Mouse (Mus musculus) adipocyte (in vitro differentiated cells): ENCODE data around the gene Gcfc2.

ENCODE experiments used
- DNase-seq: peaks from one replicate; pipeline ENCODE4 v3.0.0-alpha.2; 2016; ENCODE audit warnings: low spot score

The Gcfc2 gene

DNA sequence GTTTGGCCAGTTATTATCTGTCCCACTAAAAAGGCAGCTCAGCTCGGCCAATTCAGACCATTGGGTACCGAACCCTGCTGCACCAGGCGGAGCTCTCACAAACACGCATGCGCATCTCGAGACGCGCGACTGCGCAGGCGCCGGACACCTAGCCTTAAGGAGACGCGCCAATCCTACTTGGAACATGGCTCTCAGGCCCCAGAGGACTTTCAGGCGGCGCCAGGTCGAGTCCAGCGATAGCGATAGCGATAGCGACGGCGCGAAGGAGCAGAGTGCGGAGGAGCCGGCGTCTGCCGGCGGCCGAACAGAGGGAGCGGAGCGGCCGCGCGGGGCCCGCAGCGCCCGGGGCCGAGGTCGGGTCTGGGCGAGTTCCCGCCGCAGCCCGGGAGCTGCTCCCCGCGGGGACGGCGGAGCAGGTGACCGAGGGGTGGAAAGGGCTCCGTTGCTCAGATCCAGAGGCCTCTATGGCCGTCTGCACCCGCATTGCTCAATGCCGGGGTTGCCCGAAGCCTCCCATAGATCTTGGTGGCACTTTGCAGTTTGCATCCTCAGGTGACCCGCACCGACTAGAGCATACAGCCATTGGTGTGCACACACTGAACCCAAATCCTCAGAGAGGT is at the start of gene Gcfc2:
Gene Gcfc2 (plus strand): TSS at position 147 of the 620 bp plus-strand sequence.
- DNase-seq, result peak; percentile 97

DNA sequence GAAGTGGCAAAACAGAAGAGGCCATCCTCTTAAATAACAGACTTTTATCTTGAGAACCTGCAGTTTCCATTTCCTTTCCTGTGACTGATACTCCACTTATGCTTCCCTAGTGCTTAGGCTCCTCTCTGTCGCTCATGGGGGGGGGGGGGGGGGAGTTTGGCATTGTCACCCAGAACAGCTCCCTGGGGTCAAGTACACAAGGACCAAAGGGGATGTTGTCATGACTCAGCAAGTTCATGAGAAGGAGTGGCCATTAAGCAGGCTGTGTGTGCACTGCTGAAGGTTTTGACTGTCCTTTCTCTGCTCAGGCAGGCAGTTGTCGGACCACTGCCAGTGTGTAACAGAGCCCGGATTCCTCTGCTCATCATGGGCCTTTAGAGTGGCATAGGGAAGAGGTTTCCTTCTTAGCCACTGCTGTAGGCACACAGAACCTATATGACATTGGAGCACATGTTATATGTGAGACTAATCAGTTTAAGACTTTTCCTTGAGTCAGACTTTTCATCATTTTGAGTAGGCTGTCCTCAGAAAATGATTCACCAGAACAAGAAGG is 27.7 kb upstream of the Gcfc2 start:
- DNase-seq, result no peak

DNA sequence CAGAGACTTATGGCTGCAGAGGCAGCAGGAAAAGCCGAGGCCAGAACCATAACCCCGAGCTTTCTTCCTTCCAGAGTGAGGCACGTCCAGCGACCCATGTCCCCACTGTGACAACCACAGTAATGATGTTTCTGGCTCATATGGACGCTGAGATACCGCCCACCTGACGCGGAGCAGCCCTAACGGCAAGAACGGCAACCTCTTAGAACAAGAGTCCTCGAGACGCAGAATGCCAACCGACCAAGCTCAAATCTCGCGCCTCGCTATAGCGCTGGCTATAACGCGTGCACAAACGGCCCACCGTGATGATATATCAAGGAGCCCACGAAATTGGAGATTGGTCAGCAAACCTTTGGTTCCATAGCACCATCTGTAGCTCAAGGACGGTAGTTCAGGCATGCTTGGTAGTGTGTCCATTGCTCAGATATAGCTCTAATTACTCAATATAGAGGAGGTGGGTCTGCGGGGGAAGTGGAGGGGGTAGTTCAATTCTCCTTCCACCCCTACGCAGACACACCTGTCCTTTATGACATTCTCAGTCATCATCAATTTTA is 13.1 kb upstream of the Gcfc2 start:
- no peak for DNase-seq

DNA sequence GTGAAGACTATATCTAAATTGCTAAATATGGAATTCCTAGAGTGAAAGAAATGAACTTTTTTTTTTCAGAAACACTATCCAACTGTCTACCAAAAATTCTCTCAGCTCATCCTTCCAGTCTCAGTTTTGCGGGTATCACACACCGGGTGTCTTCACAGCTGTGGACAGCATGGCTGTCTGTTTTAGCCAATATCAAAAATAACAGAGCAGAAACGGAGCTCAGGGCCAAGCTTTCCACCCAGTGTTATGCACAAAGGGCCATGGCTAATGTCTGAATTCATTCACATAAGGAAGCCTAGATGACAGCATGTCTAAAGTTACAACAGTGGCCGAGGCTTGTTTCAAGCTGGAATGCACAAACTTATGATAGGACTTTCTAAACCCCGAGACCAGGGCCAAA is 12.2 kb upstream of the Gcfc2 start:
- DNase-seq, result no peak

DNA sequence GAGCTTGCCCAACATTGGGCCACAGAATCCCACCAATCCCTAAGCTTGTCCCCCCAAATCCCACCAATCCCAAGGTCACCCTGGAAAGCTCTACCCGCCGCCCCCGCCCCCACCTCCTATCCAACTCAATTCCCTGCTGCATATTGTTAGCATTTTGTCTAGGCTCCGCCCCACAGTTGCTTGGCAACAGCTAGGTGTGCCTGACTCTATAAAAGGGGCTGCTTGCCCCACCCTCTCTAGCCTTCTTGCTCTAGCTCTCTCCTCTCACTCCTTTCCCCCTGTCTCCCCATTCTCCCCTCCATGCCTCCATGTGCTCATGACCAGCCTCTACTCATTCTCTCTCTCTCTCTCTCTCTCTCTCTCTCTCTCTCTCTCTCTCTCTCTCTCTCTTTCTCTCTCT is 11.8 kb upstream of the Gcfc2 start:
- DNase-seq, result no peak

DNA sequence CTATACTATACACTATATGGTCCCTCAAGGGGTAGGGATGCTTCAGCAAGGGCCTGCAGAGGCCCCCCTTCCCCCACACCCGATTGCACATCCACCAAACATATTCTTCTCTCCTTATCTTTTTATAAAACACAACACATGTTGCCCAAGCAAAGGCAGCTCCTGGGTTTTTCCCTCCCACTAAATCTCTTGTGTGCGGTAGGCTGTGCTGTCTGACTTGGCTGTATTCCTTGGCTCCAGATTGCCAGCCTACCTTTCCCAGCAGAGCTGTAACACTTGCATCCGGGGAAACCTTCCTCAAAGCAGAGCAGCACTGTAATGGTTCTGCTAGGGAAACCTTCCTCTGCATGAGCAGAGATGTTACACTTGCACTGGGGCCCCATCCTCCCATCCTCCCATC is 11.3 kb upstream of the Gcfc2 start:
- no peak for DNase-seq

GRCm38 (mm10) chr6:81924304-81924703 is 835 bp downstream of the Gcfc2 start:
- peak; percentile 17 for DNase-seq

DNA sequence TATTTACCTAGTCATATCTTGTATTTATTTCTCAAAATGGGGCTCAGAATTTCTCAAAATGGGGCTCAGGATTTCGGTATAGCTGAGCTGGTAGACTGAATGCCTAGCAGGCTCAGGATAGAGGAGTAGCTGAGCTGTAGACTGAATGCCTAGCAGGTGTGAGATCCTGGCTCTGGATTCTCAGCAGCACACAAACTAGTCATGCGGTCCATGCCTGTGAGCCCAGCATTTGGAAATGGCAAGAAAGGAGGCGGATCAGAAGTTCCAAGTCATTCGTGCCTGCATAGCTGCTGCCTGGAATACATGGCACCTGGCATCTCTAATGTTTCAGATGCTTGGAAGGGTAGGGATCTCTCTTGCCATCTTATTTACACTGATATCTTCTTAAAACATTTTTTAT is 5.9 kb downstream of the Gcfc2 start:
- no peak for DNase-seq

GRCm38 (mm10) chr6:81933281-81933680 is 9.8 kb downstream of the Gcfc2 start:
- no peak for DNase-seq

- no peak for DNase-seq
Observed at GRCm38 (mm10) chr6:81941718-81942117, 18.2 kb downstream of the Gcfc2 start.

GRCm38 (mm10) chr6:81943281-81943680 is 19.8 kb downstream of the Gcfc2 start:
- DNase-seq, result no peak

DNA sequence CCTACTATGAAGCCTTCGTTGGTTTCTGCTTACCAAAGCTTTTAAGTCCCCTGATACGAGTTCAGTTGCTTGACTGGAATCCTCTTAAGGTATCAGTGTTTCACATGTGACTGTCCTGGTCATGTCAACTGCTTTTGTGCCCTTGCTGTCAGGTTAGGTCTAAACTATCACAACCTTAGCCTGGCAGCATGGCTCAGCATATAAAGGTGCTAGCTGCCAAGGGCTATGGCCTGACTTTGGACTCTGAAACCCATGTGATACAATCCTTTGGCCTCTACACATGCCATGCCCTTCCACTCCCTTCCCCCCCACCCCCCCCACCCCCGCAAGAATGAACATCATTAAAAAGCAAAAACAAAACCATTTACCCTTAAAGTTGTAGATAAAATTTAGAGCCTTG is 21.0 kb downstream of the Gcfc2 start:
- no peak for DNase-seq

GRCm38 (mm10) chr6:81946906-81947305 is 23.4 kb downstream of the Gcfc2 start:
- DNase-seq, result no peak

- DNase-seq, result no peak
Observed at GRCm38 (mm10) chr6:81955133-81955532, 31.7 kb downstream of the Gcfc2 start.

DNA sequence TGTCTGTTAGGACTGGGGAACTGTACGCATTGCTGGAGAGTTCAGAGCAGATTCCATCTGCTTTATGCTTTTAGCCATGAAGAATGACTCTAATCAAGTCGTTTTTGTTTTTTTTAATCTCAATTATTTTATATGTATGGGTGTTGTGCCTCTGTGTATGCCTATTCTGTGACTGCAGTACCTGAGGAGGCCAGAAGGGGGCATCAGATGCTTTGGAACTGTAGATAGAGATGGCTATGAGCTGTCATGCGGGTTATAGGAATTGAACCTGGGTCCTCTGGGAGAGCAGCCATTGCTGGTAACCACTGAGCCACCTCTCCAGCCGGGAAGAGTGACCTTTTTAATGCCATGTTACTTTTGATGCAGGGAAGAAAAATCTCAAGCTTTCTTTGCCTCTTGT is 32.9 kb downstream of the Gcfc2 start:
- DNase-seq, result peak; percentile 19

DNA sequence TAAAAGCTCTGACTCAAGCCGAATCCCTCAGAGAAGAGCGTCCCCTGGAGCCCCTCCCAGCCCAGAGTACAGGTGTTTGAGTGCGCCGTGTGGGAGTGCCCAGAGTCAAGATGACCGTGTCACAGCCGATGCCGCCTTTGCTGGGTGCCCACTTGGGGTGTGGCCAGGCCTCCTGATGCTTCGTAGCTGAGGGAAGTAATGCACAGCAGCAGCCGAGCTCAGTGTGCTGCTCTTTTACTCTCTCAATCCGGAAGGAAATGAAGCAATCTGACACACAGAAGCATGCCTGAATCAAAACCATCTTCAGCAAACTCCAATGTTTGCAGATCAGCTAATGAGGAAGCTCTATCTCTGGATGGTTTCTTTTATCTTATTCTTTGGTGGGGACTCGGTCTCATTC is 34.5 kb downstream of the Gcfc2 start:
- DNase-seq, result no peak

GRCm38 (mm10) chr6:81959866-81960265 is 36.4 kb downstream of the Gcfc2 start:
- DNase-seq, result no peak

DNA sequence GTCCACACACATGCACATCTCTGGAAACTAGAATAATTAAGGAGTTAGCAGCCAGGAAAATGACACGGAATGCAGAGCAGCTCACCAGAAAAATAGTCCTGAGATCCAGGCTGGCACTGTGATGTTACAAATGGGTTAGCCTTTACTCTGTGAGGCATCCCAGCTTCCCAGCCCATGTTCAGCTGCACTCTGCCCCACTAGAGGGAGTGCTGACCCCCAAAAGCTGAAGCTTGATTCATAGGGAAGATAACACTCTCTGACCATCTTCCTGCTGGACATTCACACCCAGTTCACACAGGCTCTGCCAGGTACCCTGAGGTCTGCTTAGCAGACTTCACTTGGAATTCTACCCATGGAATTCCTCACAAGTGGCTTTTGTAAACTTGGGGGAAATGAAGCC is 36.8 kb downstream of the Gcfc2 start:
- DNase-seq, result no peak

DNA sequence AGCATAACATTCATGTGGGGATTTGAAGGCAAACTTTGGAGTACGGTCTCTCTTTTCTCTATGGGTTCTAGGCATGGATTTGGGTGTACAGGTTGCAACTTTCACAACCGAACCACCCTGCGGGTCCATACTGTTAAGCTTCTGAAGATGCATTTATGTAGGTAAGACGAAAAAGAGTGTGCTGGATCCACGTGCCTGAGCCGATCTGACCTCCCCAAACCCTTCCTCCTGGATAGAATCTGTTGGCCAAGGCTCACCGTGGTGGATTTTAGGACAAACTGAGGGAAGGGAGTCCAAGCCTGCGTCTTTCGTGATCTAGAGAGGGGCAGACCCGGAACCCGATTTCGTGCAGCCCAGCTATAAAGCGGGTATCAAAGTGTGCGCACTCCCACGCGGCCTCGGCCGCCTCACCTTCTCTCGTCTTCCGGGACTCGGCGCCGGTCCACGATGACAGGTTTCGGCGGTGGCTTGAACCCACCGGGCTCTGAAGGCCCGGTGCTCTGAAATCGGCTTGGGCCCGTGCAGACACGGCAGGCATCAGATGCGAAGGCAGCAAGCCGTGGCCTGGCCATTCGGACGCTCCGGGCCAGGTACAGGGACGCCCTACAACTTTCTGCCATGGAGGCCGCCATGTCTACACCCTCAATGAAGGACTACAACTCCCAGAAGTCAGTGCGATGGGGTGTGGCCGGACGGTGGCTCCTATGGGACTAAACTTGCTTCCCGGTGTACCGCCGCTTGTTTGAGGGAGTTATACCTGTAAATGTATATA is 42.0 kb downstream of the Gcfc2 start, which contains the start of gene Mrpl19:
Gene Mrpl19 (minus strand): TSS at position 663 of the 772 bp plus-strand sequence.
- peak; percentile 92 for DNase-seq

- DNase-seq, result no peak
Observed at GRCm38 (mm10) chr6:81966068-81966544, 42.6 kb downstream of the Gcfc2 start.

DNA sequence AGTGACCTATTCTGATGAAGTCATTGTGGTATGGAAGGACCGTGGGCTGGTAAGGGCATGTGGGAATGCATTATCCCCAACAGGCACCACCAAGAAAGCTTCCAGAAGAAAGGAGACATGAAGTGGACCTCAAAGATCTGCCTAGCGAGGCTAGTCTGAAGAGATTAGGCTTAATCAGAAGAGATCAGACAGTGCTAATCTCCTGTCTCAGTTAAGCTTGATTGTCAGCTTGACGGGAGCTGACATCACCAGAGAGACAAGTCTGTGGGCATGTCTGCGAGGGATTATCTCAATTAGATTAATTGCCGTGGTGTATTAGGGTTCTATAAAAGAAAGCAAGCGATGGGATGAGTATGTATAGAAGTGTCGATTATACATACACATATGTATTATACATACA is 47.7 kb downstream of the Gcfc2 start:
- DNase-seq, result no peak

DNA sequence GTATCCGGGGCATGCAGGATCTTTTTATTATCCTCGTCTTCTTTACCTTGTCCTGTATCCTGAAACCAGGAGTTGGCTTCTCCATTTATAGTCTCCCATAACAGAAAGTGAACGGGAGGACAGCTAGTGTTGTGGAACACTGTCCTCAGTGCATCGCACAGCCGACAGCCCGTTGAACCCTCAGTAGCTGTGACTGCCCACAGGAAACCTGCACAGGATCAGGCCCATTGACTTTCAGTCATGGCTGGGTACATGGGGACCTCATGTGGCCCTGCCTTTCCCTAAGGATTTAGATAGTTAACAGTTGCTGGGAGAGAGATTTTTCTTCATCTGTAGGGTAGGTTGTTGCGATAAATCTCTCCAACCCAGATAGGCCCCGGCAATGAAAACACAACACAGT is 49.1 kb downstream of the Gcfc2 start:
- no peak for DNase-seq
